Mouse (Mus musculus): ENCODE measurements around the gene Gm10837. TPM values are rescaled to one million over a fixed set of nuclear protein-coding genes. Genes with fewer than 3 reads are reported as not detected.
"Not testable (repeated sequence)": the region's sequence is repeated elsewhere in the genome, so short reads cannot be mapped to it uniquely, and the experiment has no call there.

Gene Gm10837
- total RNA-seq (2015) (not detected in 2 replicates), total RNA-seq (2017) (not detected in 2 replicates)

DNA sequence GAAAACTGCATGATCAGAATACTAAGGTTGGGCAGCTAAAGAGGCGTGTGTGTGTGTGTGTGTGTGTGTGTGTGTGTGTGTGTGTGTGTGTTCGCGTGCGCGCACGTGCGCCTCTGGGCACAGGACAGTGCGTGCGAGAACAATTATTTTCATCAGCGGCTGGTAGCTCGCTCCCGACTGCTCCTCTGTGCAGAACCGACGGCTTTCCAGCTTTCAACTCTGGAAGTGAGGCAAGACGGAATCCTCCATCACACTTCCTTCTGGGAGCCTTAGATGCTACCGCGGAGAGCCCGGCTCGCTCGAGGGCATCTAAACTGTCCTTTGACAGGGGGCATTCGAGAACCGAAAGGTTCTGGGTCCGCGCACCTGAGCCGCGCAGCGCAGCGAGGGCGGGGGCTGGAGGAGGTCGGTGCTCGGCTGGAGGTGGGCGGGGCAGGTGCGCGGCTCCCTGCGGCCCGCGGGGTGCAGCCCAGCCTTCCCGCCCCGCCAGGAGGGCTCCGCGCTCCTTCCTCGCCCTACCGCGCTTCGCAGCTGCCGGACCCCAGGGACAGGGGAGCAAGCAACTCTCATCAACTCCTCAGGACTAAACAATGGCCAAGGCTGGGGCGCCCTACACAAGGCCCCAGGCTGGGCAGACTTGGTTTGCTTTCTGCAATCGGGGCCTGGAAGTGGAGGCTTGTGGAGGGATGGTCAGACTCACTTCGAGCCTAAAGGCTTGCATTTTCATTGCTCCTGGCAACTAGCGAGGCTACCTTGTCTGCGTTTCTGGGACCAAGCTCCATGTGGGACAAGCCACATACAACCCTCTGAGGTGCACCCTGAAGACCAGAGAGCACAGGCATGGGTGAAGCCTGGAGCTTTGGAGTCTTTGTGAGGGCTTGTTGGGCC, at the start of gene Gm10837:
TSS of gene Gm10837 (plus strand) at position 146 of the 888 bp plus-strand sequence.
- ATAC-seq (replicated peaks; ENCODE audit: poor library complexity), result peak; percentile 47

- no peak for ATAC-seq (replicated peaks; ENCODE audit: poor library complexity)
Observed at GRCm38 (mm10) chr14:122449601-122450495, 40.5 kb upstream of the Gm10837 start.

GRCm38 (mm10) chr14:122450496-122451382, 39.6 kb upstream of the Gm10837 start, which contains the start of gene Gm5089:
Gm5089 (minus strand) TSS chr14:122451115.
- ATAC-seq (replicated peaks; ENCODE audit: poor library complexity), result no peak

DNA sequence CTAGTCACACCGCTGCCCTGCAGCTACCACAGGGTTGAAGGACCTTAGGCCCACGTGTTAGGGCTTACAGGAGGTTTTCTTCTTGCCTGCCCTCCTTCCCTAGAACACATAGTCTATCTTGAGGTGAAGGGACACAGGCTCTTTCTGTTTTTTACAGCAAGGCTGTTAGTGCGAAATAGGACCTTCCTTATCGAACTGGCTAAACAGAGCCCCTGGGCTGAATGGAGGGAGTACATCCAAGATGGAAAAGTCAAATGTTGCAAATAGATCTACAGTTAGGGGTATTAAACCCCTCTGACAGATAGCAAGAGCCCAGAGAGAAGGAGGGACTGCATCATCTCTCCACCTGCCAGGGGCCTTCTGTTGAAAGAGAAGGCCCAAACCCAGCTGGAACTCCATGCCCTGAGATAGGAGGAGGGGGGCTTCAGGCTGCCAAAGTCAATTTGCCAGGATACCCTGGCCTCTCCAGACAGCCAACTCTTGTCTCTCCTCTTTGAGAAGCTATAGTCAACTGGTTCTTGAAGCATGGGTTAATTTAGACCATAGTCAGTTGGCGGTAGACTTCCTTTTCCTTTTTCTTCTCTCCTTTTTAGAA, 38.7 kb upstream of the Gm10837 start:
- ATAC-seq (replicated peaks; ENCODE audit: poor library complexity), result no peak

DNA sequence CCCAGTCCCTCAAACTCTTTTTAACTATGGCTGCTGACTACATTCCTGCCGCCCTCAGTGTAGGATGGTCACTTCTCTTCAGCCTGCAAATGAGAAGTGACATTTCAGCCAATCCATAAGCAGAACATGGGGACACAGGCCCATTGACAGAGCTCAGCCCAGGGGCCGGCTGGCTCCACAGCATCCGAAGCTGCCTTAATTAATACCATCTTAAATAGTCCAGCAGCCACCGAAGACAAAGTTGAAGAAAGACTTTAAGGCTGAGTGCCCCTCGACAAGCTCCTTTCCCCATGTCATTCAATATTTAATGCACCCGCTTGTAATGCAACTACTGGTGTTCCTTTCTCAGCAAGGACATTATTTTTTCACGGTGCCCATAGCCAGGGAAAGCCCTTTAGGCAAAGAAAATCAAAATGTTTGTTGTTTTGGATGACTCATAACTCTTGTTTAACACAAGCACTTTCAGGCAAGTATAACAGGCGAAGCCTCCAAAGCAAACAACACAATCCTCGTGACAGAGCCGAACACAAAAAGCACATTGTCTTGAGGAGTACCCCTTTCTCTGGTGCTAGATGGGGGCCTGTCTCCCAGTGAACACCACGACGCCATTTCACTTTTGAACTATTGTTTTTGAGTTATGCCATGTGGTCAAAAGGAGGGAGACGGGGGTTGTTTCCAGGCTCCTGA, 37.5 kb upstream of the Gm10837 start:
- ATAC-seq (replicated peaks; ENCODE audit: poor library complexity), result no peak

DNA sequence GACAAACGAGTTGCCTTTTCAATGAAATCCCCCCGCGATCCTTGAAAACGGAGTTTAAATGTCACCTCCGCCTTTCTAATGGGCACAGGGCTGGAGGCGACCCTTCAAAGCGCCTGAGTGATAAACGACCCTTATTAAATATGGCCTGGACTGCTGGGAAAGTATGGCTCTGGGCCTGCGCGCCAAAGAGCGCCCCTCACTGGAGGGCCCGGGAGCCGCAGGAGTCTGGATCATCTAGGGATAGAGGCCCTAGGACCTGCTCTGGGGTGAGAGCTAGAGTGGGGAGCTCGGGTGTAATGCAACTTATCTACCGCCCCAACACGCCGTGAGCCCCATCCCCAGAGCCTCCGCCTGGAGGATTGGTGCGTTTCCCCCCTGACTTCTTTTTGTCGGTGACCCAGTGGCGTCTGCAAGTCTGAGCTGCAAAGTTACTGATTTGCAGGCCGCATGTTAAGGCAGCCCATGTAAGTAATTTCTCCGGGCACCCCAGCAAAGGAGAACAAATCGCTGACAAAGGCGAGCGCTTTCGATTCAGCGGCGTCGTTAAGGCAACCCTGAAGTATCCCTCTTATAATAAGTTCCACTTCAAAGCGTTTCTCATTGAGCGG, 36.9 kb upstream of the Gm10837 start:
- peak; percentile 53 for ATAC-seq (replicated peaks; ENCODE audit: poor library complexity)

GRCm38 (mm10) chr14:122453996-122454738, 36.2 kb upstream of the Gm10837 start:
- ATAC-seq (replicated peaks; ENCODE audit: poor library complexity), result no peak

GRCm38 (mm10) chr14:122454901-122455561, 35.4 kb upstream of the Gm10837 start:
- ATAC-seq (replicated peaks; ENCODE audit: poor library complexity), result no peak

- no peak for ATAC-seq (replicated peaks; ENCODE audit: poor library complexity)
Observed at GRCm38 (mm10) chr14:122455562-122455958, 34.8 kb upstream of the Gm10837 start.

GRCm38 (mm10) chr14:122459332-122459731, 31.1 kb upstream of the Gm10837 start:
- not testable (repeated sequence) for ATAC-seq (replicated peaks; ENCODE audit: poor library complexity)

- ATAC-seq (replicated peaks; ENCODE audit: poor library complexity), result no peak
Observed at GRCm38 (mm10) chr14:122459776-122460175, 30.6 kb upstream of the Gm10837 start.

GRCm38 (mm10) chr14:122460226-122460625, 30.2 kb upstream of the Gm10837 start:
- ATAC-seq (replicated peaks; ENCODE audit: poor library complexity), result no peak

DNA sequence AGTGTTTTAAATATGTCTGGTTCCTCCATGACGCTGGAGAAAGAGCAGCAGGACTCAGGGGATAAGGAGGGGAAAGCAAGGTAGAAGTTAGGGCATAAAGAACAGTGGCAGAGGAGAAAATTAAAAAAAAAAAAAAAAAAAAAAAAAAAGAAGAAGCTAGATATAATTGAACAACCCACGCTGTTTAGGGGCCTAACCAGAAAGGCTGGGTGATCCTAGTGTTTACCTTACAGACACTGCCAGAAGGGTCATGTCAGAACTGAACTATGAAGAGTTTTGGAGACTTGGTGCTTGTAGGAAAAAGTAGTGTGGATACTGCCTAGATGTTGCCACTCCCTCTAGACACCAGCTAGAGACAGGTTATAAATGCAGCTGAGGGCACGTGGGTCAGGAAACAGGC, 28.9 kb upstream of the Gm10837 start:
- ATAC-seq (replicated peaks; ENCODE audit: poor library complexity), result no peak

DNA sequence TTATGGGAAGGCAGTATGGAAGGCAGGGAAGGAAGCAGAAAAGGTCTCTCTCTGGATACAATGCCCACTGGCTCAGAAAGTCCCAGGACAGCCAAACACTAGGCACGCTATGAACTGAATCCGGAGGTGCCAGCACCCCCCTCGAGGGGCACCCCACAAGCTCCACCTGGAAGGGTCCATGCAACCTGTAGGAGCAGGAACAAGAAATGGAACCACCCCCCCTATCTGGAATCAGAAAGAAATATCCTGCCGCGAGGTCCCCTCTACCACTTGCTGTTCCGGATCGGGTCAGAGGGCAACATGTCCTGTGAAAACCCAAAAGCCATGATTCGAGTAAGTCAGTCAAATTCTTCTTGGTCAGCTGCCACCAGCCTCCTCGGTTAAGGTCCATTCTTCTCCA, 28.4 kb upstream of the Gm10837 start:
- ATAC-seq (replicated peaks; ENCODE audit: poor library complexity), result no peak

DNA sequence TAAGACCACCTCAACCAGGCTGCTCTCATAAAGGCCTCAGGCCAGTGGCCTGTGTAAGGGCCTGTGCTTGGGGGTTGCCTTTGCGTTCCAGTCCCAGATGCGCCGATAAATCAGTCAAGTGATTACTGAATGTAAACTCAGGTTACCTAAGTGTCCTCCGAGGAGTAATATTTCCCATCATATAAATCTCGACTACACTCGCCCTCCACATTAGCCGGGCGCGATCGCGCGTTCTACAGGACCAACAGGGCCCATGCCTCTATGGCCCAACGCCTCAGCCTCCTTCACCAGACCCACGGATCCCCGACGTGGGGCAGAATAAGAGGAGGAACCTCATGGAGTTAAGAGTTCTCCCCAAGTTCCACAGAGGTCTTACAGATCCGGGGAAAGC, 27.7 kb upstream of the Gm10837 start:
- no peak for ATAC-seq (replicated peaks; ENCODE audit: poor library complexity)

GRCm38 (mm10) chr14:122463080-122463691, 27.2 kb upstream of the Gm10837 start:
- ATAC-seq (replicated peaks; ENCODE audit: poor library complexity), result 0 out of 2 replicates have a peak, but pooled peaks have one; percentile 8

GRCm38 (mm10) chr14:122463734-122464341, 26.5 kb upstream of the Gm10837 start:
- ATAC-seq (replicated peaks; ENCODE audit: poor library complexity), result peak; percentile 38

All from megakaryocyte progenitor cell, adult 5-6 weeks (primary cell).